Mouse (Mus musculus): ENCODE data around the gene Zfp317. TPM values are rescaled to one million over a fixed set of nuclear protein-coding genes. Genes with fewer than 3 reads are reported as not detected.

Gene Zfp317
- polyA plus RNA-seq, 1 experiment from 2014 or later: 26.7 TPM

Other genes with a start within 250 kb of the Zfp317 start
- gene Olfr847, start 243.4 kb upstream of the Zfp317 start, polyA plus RNA-seq (2015; fragmentation: Nextera tagmentation; extraction: Ambion mirVana): 0.23 TPM in 1 of 2 replicates, not detected in the other
- gene Olfr849, start 181.8 kb upstream of the Zfp317 start, polyA plus RNA-seq (2015; fragmentation: Nextera tagmentation; extraction: Ambion mirVana): not detected in 2 replicates
- gene Olfr850, start 143.9 kb upstream of the Zfp317 start, polyA plus RNA-seq (2015; fragmentation: Nextera tagmentation; extraction: Ambion mirVana): not detected in 2 replicates
- not detected in 2 replicates for gene Olfr851, start 128.8 kb upstream of the Zfp317 start, polyA plus RNA-seq (2015; fragmentation: Nextera tagmentation; extraction: Ambion mirVana)
- gene Olfr853, start 81.0 kb upstream of the Zfp317 start, polyA plus RNA-seq (2015; fragmentation: Nextera tagmentation; extraction: Ambion mirVana): not detected in 2 replicates
- gene Olfr854, start 54.7 kb upstream of the Zfp317 start, polyA plus RNA-seq (2015; fragmentation: Nextera tagmentation; extraction: Ambion mirVana): not detected in 2 replicates
- 0.11 TPM in 1 of 2 replicates, not detected in the other for gene Olfr855, start 39.5 kb upstream of the Zfp317 start, polyA plus RNA-seq (2015; fragmentation: Nextera tagmentation; extraction: Ambion mirVana)
- 0.07 and 0.09 TPM in 2 replicates for gene Olfr857, start 87.3 kb downstream of the Zfp317 start, polyA plus RNA-seq (2015; fragmentation: Nextera tagmentation; extraction: Ambion mirVana)
- gene Olfr58, start 158.2 kb downstream of the Zfp317 start, polyA plus RNA-seq (2015; fragmentation: Nextera tagmentation; extraction: Ambion mirVana): not detected in 2 replicates
- not detected in 2 replicates for gene Olfr859, start 182.8 kb downstream of the Zfp317 start, polyA plus RNA-seq (2015; fragmentation: Nextera tagmentation; extraction: Ambion mirVana)
- gene Olfr860, start 227.6 kb downstream of the Zfp317 start, polyA plus RNA-seq (2015; fragmentation: Nextera tagmentation; extraction: Ambion mirVana): not detected in 2 replicates

All from embryonic facial prominence, embryonic 15.5 days (tissue).